Mouse (Mus musculus) spleen, adult 2 months (tissue): ENCODE results near the gene Taf15.

Experiments used
- CTCF ChIP-seq: fragments of 200-500 bp; IDR thresholded peaks from 2 replicates; pipeline ENCODE4 v1.5.1; 2011; ENCODE audit warnings: mild to moderate bottlenecking, inconsistent platforms; ENCODE audit not compliant: insufficient read depth, insufficient read length, insufficient replicate concordance; ENCODE audit errors: extremely low read depth
- POLR2A ChIP-seq: fragments of 200-500 bp; IDR thresholded peaks from 2 replicates; pipeline ENCODE4 v1.6.1; 2011; ENCODE audit warnings: low read depth, low read length, inconsistent platforms

DNA sequence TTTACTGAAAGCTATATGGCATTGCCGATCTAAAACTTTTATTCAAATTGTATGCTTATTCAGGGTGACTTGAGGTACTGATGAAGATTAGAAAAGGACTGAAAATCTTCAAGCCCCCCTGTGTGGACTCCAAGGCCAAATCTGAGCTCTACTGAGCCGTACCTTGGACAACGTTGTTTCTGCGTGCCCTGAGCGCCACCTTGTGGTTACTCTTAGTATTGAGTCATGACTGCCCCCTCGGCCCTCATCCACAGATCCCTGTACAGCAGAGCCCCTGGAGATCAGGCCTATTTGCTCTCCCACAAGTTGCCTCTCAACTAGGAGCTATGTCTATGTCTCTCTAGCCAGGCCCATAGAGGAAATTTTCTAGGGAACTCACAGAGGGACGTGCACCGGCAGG lies 48.2 kb upstream of the Taf15 start:
- TF ChIP-seq POLR2A = no peak
- peak; percentile 83; the same call in 1 of the 2 replicates for TF ChIP-seq CTCF
